10 mouse cellular contexts compared by ENCODE assay signal in the genomic region with DNA sequence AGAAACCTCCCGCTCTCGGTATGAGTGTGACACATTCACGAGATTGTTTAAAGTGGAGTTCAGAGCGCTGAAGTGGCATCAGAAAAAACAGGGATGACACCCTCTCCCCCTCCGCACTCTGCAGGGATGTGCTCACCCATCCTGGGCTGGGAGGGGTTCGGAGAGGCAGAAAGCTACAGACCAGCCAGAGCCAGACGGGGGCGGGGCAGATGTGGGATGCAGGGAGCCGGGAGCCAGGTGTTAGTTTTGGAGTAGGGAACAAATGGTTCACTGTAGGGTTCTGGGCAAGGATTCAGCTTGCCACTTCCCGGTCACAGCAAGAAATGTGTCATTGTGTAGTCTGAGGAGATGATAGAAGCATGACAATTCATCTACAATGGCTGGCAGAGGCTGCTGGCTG.
"Had no signal": no experiment of that assay in that cellular context is flagged by ENCODE, and none has a peak within 500 bp of the region (broad histone marks: within the 10 kb centered on the region; RNA-seq: fewer than 3 reads in every experiment).

No protein-coding gene starts in this region.

- DNase-seq: kidney, adult 11 months; kidney, adult 9 months; kidney, postnatal 10 days; kidney, postnatal 4 days; lung, embryonic 14.5 days; lung, postnatal 10 days; lung, postnatal 4 days; midbrain, embryonic 14.5 days; thymus, adult 18-20 months; thymus, postnatal 14 days had no signal
